Mouse (Mus musculus) cerebellum, adult 11 months (tissue): ENCODE data around the gene Syt17.

Experiments used
- DNase-seq: peaks from one replicate; pipeline ENCODE4 v3.0.0; 2022

The Syt17 gene

GRCm38 (mm10) chr7:118448134-118448967, at the start of gene Syt17:
Gene Syt17 (minus strand): TSS chr7:118448222.
- peak; percentile 20 for DNase-seq

GRCm38 (mm10) chr7:118494892-118495579, 47.0 kb upstream of the Syt17 start:
- no peak for DNase-seq

DNA sequence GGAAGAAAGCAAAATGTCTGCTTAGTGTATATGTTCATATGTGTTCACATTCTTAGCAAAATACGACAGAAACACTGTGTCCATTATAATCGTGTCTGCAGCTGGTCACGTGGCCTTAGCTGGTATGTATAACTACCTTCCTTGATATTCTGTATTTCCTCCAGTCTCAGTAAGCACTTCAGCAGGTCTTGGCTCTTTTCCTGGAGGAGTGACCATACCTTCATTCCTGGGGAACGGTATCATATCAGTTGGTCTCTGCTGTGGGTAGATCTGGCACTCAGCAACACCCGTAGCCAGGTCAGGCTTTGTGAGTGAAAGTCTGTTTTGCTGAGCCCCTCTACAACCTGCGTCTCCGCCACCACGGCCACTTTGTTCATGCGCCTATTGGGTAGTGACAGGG, 45.9 kb upstream of the Syt17 start:
- no peak for DNase-seq

GRCm38 (mm10) chr7:118491431-118492147, 43.6 kb upstream of the Syt17 start, which contains the start of gene Itpripl2:
Gene Itpripl2 (minus strand): TSS chr7:118491975.
- no peak for DNase-seq

- no peak for DNase-seq
Observed at GRCm38 (mm10) chr7:118490666-118491430, 42.8 kb upstream of the Syt17 start.

DNA sequence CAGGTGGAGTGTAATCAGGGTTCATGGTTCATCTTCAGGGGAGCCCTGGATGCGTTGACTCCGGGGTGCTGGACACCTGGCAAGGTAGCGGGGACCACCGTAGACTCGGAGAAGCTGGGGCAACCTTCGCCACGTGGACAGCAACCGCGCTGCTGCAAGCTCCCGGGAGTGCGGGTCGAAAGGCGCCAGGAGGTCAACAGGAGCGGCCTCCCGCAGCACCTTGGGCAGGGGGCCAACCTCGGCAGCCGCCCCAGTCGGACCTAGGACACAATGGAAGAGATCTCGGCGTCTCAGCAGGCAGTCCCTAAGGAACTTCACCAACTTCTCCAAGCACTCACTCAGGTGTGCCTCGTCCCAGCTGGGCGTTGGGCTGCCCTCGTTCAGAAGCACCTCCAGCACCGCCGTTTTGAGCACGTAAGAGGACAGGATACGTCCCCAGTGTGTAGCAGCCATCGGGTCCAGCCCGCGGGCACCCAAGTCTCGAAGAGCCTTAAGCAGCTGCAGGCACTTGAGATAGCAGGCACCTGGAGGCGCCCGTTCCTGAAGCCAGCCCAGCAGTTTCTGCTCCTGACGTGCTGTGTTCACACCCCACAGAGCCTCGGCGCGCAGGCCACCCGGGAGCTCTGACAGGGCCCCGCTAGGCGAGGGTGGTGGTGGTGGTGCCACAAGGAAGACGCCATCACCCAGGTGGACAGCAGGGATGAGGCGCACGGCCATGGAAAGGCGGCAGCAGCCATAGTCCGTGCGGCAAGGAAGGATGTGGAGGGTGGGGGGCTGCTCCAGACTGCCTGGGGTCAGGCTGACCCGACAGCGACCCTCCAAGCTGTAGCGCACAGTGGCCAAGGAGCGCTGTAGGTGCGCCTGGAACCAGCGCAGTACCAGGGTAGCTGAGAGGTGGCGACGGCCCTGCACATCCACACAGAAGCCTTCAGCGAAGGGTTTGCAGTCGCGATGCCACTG, 42.0 kb upstream of the Syt17 start:
- no peak for DNase-seq

DNA sequence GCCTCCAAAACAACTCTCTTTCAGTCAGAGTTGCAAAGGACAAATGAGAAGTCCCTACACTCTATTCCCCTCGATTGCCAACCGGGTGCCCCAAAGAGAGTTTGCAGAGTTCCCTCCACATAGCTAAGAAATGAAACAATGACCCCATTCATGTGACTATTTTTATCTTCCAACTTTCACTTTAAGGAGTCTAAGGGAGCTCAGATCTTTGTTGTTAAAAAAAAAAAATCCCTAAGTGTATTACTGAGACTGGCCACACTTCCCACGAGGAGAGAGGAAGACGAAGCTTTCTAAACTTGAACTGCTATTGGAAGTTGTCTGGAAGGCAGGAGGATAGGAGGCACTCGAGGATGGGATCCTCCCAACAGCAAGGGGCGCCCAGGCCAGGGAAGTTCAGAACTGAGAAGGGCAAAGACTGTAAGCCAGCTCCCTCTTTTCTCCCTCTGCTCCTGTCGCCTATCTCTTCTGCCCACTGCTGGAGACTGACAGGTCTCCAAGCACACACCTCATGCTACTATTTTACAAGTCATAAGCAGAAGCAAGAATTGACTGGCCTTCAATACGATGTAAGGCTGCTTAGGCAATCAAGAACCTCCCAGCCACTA, 40.1 kb upstream of the Syt17 start:
- DNase-seq, result no peak

DNA sequence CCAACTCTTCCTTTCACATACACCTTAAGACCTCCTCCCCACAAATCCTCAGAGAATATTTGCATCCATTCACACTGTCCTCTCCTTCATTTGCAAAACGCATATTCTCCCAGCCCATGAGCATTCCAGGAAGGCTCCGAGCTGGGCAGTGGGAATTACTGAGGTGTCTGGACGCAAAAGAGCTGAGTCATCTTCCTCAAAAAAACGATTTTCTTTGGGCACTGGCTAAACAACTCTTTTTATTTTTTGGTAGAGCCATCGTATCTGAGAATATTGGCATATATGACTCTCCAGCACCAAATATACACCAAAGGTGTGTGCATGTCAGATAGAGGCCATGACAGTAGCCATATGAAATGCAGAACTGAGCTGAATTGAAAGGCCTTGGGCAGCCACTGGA, 38.9 kb upstream of the Syt17 start:
- DNase-seq, result no peak

DNA sequence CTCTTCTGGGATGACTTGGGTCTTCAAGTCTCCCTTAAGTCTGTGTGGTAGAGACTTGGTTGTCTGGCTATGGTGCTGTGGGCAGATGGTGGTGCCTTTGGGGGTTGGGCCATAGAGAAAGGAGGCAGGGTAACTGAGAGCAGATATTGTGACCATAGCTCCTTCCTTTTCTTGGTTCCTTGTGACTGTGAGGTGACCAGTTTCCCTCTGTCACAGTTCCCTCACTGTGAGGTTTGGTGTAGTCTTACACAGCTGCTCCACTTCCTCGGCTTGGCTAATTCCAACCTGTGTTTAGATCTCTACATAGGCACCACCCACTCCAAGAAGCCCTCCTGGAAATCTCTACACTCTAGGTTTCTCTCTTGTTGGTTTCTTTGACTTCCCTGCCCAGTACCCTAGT, 36.0 kb upstream of the Syt17 start:
- no peak for DNase-seq

- DNase-seq, result no peak
Observed at GRCm38 (mm10) chr7:118482001-118482400, 34.0 kb upstream of the Syt17 start.

DNA sequence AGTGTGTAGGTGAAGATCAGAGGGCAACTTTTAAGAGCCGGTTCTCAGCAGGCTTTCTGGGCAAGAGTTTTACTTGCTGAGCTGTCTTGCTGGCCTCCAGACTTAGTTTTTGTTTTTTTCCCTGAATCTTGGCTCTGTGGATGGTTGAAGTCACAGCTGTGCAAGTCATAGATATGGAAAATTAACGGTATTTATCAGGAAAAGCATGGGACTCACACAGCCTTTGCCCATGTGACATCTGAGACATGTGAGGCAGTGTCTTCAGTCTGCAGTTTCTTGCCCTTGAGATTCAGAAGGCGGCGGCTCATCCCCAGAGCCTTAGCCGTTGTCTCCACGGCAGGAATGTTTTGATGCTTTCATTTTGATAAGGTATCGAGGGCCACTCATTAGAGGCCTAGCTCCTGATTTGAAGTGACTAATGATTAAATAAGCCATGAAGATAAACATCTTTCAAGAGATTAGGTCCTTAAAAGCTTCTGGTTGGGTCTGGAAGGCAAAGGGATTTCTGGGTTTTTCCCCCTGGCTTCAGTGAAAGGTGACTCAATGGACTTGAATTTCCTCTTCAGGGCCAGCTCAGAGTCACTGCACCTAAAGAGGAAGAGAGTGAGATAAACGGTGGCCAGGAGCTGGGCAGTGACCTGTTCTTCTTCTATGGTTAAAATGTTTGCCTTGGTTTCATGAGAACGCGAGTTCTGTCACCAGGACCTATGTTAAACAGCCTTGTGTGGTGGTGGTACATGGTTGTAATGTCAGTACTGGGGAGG, 33.2 kb upstream of the Syt17 start:
- no peak for DNase-seq

DNA sequence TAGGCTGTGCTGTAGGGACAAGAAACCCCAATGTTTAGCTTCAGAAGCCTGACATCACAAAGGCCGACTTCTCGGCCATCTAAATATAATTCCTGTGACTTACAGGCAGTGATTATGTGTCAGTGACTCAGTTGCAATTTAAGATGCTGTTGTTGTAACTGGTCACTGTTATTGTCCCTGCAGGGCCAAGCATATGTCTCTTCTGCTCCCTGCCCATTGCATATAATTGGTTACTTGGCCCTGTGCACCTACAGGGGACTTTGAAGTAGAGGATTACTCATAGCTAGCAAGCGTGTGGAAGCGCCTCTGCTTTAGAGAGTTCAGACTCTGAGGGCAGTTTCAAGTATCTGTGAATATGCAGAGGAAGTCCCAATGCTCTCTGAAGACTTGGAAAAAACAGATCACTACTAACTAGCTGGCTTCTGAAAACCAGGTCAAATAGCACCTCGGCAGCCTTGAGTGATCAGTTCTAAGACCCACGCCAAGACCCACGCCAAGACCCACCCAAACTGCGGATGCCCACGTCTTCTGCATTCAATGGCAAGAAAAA, 32.2 kb upstream of the Syt17 start:
- no peak for DNase-seq

DNA sequence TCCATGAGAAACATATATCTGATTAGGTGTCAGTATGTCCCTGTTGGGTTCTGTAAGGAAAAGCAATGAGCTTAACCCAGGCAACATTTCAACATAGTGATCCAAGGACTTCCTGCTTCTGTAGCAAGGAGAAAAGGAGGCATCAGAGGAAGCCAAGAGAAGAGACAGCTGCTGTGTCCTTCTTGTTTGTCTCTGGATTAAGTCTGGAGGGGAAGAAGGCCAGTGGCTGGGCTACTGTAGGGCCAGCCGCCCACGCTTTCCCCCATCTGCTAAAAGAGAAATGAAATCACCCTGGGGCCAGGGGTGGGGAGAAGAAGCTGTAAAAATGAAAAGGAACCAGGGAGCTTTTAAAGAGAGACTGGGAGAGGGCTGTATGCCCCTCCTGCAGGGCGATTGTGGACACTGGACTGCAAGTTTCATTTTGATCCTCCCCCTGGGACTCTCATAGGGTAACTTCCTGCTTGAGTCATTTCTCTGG, 30.9 kb upstream of the Syt17 start:
- DNase-seq, result no peak

DNA sequence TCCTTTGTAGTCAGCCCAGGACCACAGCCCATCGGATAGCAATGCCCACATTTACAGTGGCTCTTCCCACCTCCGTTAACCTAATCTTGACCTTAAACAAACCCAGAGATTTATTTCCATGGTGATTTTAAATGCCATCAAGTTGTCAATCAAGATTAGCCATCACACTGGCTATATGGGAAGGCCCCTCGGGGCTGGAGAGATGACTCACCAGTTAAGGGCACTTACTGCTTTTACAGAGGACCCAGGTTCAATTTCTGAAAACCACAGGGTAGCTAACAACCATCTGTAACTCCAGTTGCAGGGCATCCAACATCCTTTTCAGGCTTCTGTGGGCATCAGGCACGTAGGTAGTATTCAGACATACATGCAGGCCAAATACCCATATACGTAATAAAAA, 28.4 kb upstream of the Syt17 start:
- DNase-seq, result no peak

DNA sequence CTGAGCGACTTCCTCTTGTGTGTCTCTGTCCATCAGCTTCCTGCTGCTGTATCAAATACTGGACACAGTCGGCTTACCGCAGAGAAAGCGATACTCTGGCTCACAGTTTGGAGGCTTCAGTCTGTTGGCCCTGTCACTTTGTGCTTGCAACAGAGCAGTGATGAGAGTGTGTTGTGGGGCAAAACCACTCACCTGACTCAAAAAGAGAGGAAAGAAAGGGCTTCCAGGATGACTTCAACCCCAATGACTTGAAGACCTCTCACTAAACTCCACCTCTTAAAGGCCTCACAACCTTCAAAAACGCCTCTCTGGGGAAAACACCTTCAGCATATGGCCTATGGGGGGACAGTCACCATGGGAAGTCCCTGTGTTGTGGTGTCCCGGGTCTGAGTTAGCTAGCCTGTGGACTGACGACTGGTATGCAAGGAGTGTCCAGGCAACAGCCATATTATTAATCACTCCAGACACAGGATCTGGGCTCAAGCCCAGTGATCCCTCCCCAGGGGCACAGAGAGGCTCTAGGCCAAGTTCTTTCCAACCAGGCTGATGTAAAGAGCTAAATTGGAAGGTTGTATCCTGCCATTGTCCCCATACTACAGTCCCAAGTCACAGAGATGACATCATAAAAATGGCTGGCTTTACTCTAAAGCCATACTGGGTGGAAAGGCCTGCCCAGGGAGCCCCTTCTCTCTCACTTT, 27.1 kb upstream of the Syt17 start:
- DNase-seq, result no peak

- DNase-seq, result no peak
Observed at GRCm38 (mm10) chr7:118472886-118473285, 24.9 kb upstream of the Syt17 start.

DNA sequence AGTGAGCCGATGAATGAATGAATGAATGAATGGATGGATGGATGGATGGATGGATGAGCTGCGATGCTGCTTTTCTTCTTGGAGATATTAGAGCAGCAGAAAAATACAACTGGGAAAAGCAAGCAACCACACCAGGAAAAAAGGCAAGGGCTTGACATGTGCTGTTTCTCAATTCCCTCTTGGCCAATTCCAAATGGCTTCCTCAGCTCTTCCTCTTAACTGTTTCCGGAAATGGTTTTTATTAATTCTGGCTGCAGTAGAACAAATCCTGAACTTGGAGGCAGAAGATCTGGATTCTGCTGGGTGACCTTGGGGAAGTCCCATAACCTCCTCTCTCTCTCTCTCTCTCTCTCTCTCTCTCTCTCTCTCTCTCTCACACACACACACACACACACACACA, 20.0 kb upstream of the Syt17 start:
- DNase-seq, result no peak

- no peak for DNase-seq
Observed at GRCm38 (mm10) chr7:118464432-118464831, 16.4 kb upstream of the Syt17 start.
